Comparison of ENCODE assay signal across 28 mouse cellular contexts in the genomic region with DNA sequence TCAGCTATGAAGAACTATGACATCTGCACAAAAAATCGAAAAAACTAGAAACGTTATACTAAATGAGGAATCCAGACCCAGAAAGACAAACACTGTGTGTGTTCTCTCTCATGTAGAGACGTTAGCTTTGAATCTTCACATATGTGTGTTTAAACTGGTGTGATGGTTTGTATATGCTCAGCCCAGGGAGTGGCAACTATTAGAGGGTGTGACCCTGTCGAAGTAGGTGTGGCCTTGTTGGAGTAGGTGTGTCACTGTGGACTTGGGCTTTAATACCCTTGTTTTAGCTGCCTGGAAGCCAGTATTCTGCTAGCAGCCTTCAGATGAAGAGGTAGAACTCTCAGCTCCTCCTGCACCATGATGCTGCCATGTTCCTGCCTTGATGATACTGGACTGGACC. TPM values are rescaled to one million over a fixed set of nuclear protein-coding genes. Genes with fewer than 3 reads are reported as not detected.
DNase-seq lines count a peak whose midpoint lies in the region; ATAC-seq lines count a peak whose summit lies in the region.
"Had no signal": no experiment of that assay in that cellular context is flagged by ENCODE, and none has a peak within 500 bp of the region (broad histone marks: within the 10 kb centered on the region; RNA-seq: fewer than 3 reads in every experiment).

No protein-coding gene starts in this region.

- peak; percentile 19 for DNase-seq in midbrain, embryonic 11.5 days (ENCODE audit: low spot score, missing footprints)
- no peak for DNase-seq in midbrain, embryonic 14.5 days
- no peak for DNase-seq in heart, postnatal 14 days
- no peak for DNase-seq in kidney, postnatal 36 days
- DNase-seq in forebrain, embryonic 14.5 days (ENCODE audit: low spot score): no peak
- DNase-seq: adrenal gland, adult 8-10 months; adrenal gland, postnatal 25 days; cerebellum, adult 11-12 months; cerebellum, adult 8-10 months; cerebellum, postnatal 10 days; cerebellum, postnatal 36 days; embryo, embryonic 11 days; gastrocnemius, adult 2 months; gastrocnemius, postnatal 14 days; heart, adult 18-20 months had no signal

- intact Hi-C loops in heart, postnatal 14 days (cut with DNase I): no loop called here

- peak overlapping the region; percentile 45 for H3K4me3 ChIP-seq in erythroblast, embryonic 14.5 days (replicated peaks)
- H3K4me3 ChIP-seq in midbrain, embryonic 11.5 days (ENCODE audit: low read depth, low read length): no peak overlapping the region
- H3K4me3 ChIP-seq in midbrain, embryonic 14.5 days (replicated peaks; ENCODE audit: low read depth, low read length): no peak overlapping the region
- peak overlapping the region; percentile 16; the same call in 1 of the 2 replicates for H3K4me3 ChIP-seq in liver, embryonic 15.5 days (replicated peaks)
- no peak overlapping the region for H3K4me3 ChIP-seq in forebrain, embryonic 14.5 days (ENCODE audit: low read depth, low read length)
- H3K4me3 ChIP-seq: embryonic facial prominence, embryonic 10.5 days; embryonic facial prominence, embryonic 13.5 days; forebrain, embryonic 12.5 days; gastrocnemius, adult 2 months; heart, embryonic 10.5 days; heart, embryonic 13.5 days; hindbrain, embryonic 12.5 days; hindbrain, embryonic 15.5 days had no signal

- peaks cover 23% of the 10 kb centered on the region for H3K27me3 ChIP-seq in erythroblast, embryonic 14.5 days (ENCODE audit: control insufficient read depth)
- no peaks in the 10 kb centered on the region for H3K27me3 ChIP-seq in midbrain, embryonic 11.5 days (ENCODE audit: control insufficient read depth, insufficient read depth, low read length)
- H3K27me3 ChIP-seq in midbrain, embryonic 14.5 days (ENCODE audit: control insufficient read depth, insufficient read depth, low read length): no peaks in the 10 kb centered on the region
- H3K27me3 ChIP-seq in liver, embryonic 15.5 days: peaks cover 7% of the 10 kb centered on the region
- no peaks in the 10 kb centered on the region for H3K27me3 ChIP-seq in forebrain, embryonic 14.5 days (replicated peaks; ENCODE audit: control insufficient read depth, insufficient read depth, low read length)
- H3K27me3 ChIP-seq: embryonic facial prominence, embryonic 13.5 days; forebrain, embryonic 12.5 days; hindbrain, embryonic 12.5 days; hindbrain, embryonic 15.5 days had no signal

- no peaks in the 10 kb centered on the region for H3K36me3 ChIP-seq in erythroblast, embryonic 14.5 days (ENCODE audit: control insufficient read depth)
- no peaks in the 10 kb centered on the region for H3K36me3 ChIP-seq in midbrain, embryonic 11.5 days (ENCODE audit: control insufficient read depth, insufficient read depth, low read length)
- H3K36me3 ChIP-seq in midbrain, embryonic 14.5 days (ENCODE audit: control insufficient read depth, insufficient read depth, low read length): no peaks in the 10 kb centered on the region
- H3K36me3 ChIP-seq in liver, embryonic 15.5 days (replicated peaks): no peaks in the 10 kb centered on the region
- no peaks in the 10 kb centered on the region for H3K36me3 ChIP-seq in forebrain, embryonic 14.5 days (ENCODE audit: control insufficient read depth, insufficient read depth, low read length)
- H3K36me3 ChIP-seq: embryonic facial prominence, embryonic 10.5 days; embryonic facial prominence, embryonic 13.5 days; forebrain, embryonic 12.5 days; heart, embryonic 10.5 days; heart, embryonic 13.5 days; hindbrain, embryonic 12.5 days; hindbrain, embryonic 15.5 days had no signal

- H3K27ac ChIP-seq in midbrain, embryonic 11.5 days (ENCODE audit: low read depth, low read length): no peak overlapping the region
- no peak overlapping the region for H3K27ac ChIP-seq in midbrain, embryonic 14.5 days (replicated peaks; ENCODE audit: low read depth, low read length)
- no peak overlapping the region for H3K27ac ChIP-seq in liver, embryonic 15.5 days (replicated peaks)
- no peak overlapping the region for H3K27ac ChIP-seq in forebrain, embryonic 14.5 days (ENCODE audit: low read depth, low read length)
- H3K27ac ChIP-seq: embryonic facial prominence, embryonic 10.5 days; embryonic facial prominence, embryonic 13.5 days; forebrain, embryonic 12.5 days; gastrocnemius, adult 2 months; heart, embryonic 10.5 days; heart, embryonic 13.5 days; hindbrain, embryonic 12.5 days; hindbrain, embryonic 15.5 days had no signal

- no peak for ATAC-seq in erythroblast, adult 5-6 weeks (replicated peaks; ENCODE audit: low FRiP score, poor library complexity, severe bottlenecking)
- ATAC-seq in midbrain, embryonic 11.5 days (ENCODE audit: low FRiP score): no peak
- no peak for ATAC-seq in midbrain, embryonic 14.5 days (ENCODE audit: low FRiP score, low TSS enrichment)
- peak; percentile 79; the same call in 1 of the 2 replicates for ATAC-seq in liver, embryonic 15.5 days (ENCODE audit: insufficient read depth)
- ATAC-seq in forebrain, embryonic 14.5 days: no peak
- ATAC-seq: activated CD4-positive, CD25-positive, alpha-beta regulatory T cell, adult 4 months; forebrain, embryonic 16.5 days had no signal

- WGBS in midbrain, embryonic 11.5 days: 89% methylated on average over 4 of the region's 4 CpGs
- 88% methylated on average over 4 of the region's 4 CpGs for WGBS in midbrain, embryonic 14.5 days
- 63% methylated on average over 4 of the region's 4 CpGs for WGBS in liver, embryonic 15.5 days (ENCODE audit: insufficient replicate concordance)
- WGBS in forebrain, embryonic 14.5 days: 88% methylated on average over 4 of the region's 4 CpGs

- H3K4me1 ChIP-seq in erythroblast, embryonic 14.5 days (ENCODE audit: control insufficient read depth): peaks cover 23% of the 10 kb centered on the region
- no peaks in the 10 kb centered on the region for H3K4me1 ChIP-seq in midbrain, embryonic 11.5 days (ENCODE audit: control insufficient read depth, insufficient read depth, low read length)
- no peaks in the 10 kb centered on the region for H3K4me1 ChIP-seq in midbrain, embryonic 14.5 days (ENCODE audit: control insufficient read depth, insufficient read depth, low read length)
- peaks cover 13% of the 10 kb centered on the region; the same call in 1 of the 2 replicates for H3K4me1 ChIP-seq in liver, embryonic 15.5 days (replicated peaks)
- H3K4me1 ChIP-seq in forebrain, embryonic 14.5 days (ENCODE audit: control insufficient read depth, insufficient read depth, low read length): no peaks in the 10 kb centered on the region
- H3K4me1 ChIP-seq: embryonic facial prominence, embryonic 10.5 days; embryonic facial prominence, embryonic 13.5 days; forebrain, embryonic 12.5 days; heart, embryonic 10.5 days; heart, embryonic 13.5 days; hindbrain, embryonic 12.5 days; hindbrain, embryonic 15.5 days had no signal

- H3K4me2 ChIP-seq in midbrain, embryonic 11.5 days: no peak overlapping the region
- H3K4me2 ChIP-seq in midbrain, embryonic 14.5 days (ENCODE audit: low read length): no peak overlapping the region
- peak overlapping the region; percentile 36; the same call in 1 of the 2 replicates for H3K4me2 ChIP-seq in liver, embryonic 15.5 days
- H3K4me2 ChIP-seq in forebrain, embryonic 14.5 days (ENCODE audit: low read length): no peak overlapping the region
- H3K4me2 ChIP-seq: embryonic facial prominence, embryonic 13.5 days; forebrain, embryonic 12.5 days; heart, embryonic 13.5 days; hindbrain, embryonic 12.5 days; hindbrain, embryonic 15.5 days had no signal

- peaks cover 8% of the 10 kb centered on the region; the same call in 1 of the 2 replicates for H3K9me3 ChIP-seq in erythroblast, embryonic 14.5 days (ENCODE audit: control insufficient read depth, low read length)
- H3K9me3 ChIP-seq in midbrain, embryonic 11.5 days (ENCODE audit: control insufficient read depth, low read length): no peaks in the 10 kb centered on the region
- H3K9me3 ChIP-seq in midbrain, embryonic 14.5 days (ENCODE audit: control insufficient read depth, low read length): no peaks in the 10 kb centered on the region
- H3K9me3 ChIP-seq in liver, embryonic 15.5 days (replicated peaks): no peaks in the 10 kb centered on the region
- H3K9me3 ChIP-seq in forebrain, embryonic 14.5 days (replicated peaks; ENCODE audit: control insufficient read depth, low read length): no peaks in the 10 kb centered on the region
- H3K9me3 ChIP-seq: embryonic facial prominence, embryonic 10.5 days; embryonic facial prominence, embryonic 13.5 days; forebrain, embryonic 12.5 days; heart, embryonic 10.5 days; heart, embryonic 13.5 days; hindbrain, embryonic 12.5 days; hindbrain, embryonic 15.5 days had no signal

- no peak overlapping the region for H3K9ac ChIP-seq in midbrain, embryonic 11.5 days (ENCODE audit: low read length)
- no peak overlapping the region for H3K9ac ChIP-seq in midbrain, embryonic 14.5 days (replicated peaks; ENCODE audit: low read length)
- no peak overlapping the region for H3K9ac ChIP-seq in liver, embryonic 15.5 days
- no peak overlapping the region for H3K9ac ChIP-seq in forebrain, embryonic 14.5 days (ENCODE audit: low read length)
- H3K9ac ChIP-seq: embryonic facial prominence, embryonic 13.5 days; forebrain, embryonic 12.5 days; heart, embryonic 13.5 days; hindbrain, embryonic 12.5 days; hindbrain, embryonic 15.5 days had no signal

RNA-seq across cellular contexts. Expression of gene Wasf3, which starts 44.7 kb away (rescaled TPM):
- polyA plus RNA-seq in erythroblast, embryonic 14.5 days (2012): not detected in 2 replicates
- total RNA-seq in erythroblast, adult 5-6 weeks (2015; ENCODE audit: low replicate concordance): not detected in 2 replicates
- not detected in 2 replicates for total RNA-seq in erythroblast, adult 5-6 weeks (2017; ENCODE audit: low replicate concordance)
- polyA plus RNA-seq in midbrain, embryonic 11.5 days (2014; fragmentation: Nextera tagmentation; extraction: Ambion mirVana): 6.3 and 6.4 TPM in 2 replicates
- polyA plus RNA-seq in midbrain, embryonic 14.5 days (2014; fragmentation: Nextera tagmentation; extraction: Ambion mirVana): 9.3 and 10.0 TPM in 2 replicates
- 0.05 TPM in 2 replicates for polyA plus RNA-seq in liver, embryonic 15.5 days (2015; fragmentation: Nextera tagmentation; extraction: Ambion mirVana)
- under 1 TPM; 0.31 to 0.39 TPM for total RNA-seq in heart, postnatal 14 days (2021)
- 5.3 and 6.1 TPM in 2 replicates for polyA plus RNA-seq in forebrain, embryonic 14.5 days (2014; fragmentation: Nextera tagmentation; extraction: Ambion mirVana)
- total RNA-seq: hematopoietic stem cell, adult 5-6 weeks had no signal
- polyA plus RNA-seq: activated CD4-positive, CD25-positive, alpha-beta regulatory T cell, adult 4 months had no signal

Comparison
In these comparisons a context has a peak if more than half of its experiments do, and no peak if none do; other contexts are left out.
1. H3K4me3 ChIP-seq: peak in erythroblast, embryonic 14.5 days (single experiment) and liver, embryonic 15.5 days (single experiment); none in midbrain, embryonic 11.5 days (single experiment), midbrain, embryonic 14.5 days (single experiment) and forebrain, embryonic 14.5 days (single experiment).